29 mouse cellular contexts compared by ENCODE assay signal in the genomic region with DNA sequence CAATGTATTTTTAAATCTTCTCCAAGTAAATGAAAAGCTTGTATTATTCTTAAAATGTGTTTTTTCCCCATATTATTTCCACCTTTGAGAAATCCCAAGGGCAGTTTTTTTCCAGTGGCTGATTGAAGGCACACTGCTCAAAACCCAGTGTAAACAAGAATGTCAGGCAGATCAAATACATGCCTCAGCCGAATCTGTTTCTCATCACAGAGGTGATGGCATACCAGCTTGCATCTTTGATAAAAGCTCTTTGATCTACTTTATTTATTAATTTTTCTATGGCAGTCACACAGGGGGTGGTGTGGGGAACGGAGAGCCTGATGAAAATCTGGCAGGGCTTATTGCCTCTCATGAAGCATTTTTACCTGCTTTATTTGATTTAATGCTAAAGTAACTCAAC.
DNase-seq lines count a peak whose midpoint lies in the region; ATAC-seq lines count a peak whose summit lies in the region.
"Had no signal": no experiment of that assay in that cellular context is flagged by ENCODE, and none has a peak within 500 bp of the region (broad histone marks: within the 10 kb centered on the region; RNA-seq: fewer than 3 reads in every experiment).

No protein-coding gene starts in this region.

- no peaks in the 10 kb centered on the region for H3K9me3 ChIP-seq in midbrain, embryonic 11.5 days (ENCODE audit: control insufficient read depth, low read length)
- no peaks in the 10 kb centered on the region for H3K9me3 ChIP-seq in midbrain, embryonic 13.5 days
- H3K9me3 ChIP-seq in limb, embryonic 10.5 days (replicated peaks): no peaks in the 10 kb centered on the region
- no peaks in the 10 kb centered on the region for H3K9me3 ChIP-seq in intestine, embryonic 15.5 days
- H3K9me3 ChIP-seq: heart, embryonic 12.5 days; hindbrain, embryonic 15.5 days; limb, embryonic 13.5 days; liver, embryonic 12.5 days; megakaryocyte, embryonic 14.5 days had no signal

- ATAC-seq in midbrain, embryonic 11.5 days (ENCODE audit: low FRiP score): 0 out of 2 replicates have a peak, but pooled peaks have one; percentile 33
- ATAC-seq in midbrain, embryonic 13.5 days: no peak
- no peak for ATAC-seq in intestine, embryonic 15.5 days
- ATAC-seq: CD4-positive, CD25-positive, alpha-beta regulatory T cell, adult 4 months; intestine, postnatal 0 days; liver, embryonic 12.5 days; liver, postnatal 0 days; lung, postnatal 0 days had no signal

- H3K27me3 ChIP-seq in midbrain, embryonic 11.5 days (ENCODE audit: control insufficient read depth, insufficient read depth, low read length): no peaks in the 10 kb centered on the region
- no peaks in the 10 kb centered on the region for H3K27me3 ChIP-seq in midbrain, embryonic 13.5 days
- H3K27me3 ChIP-seq in limb, embryonic 10.5 days (ENCODE audit: low read depth, poor library complexity, severe bottlenecking): no peaks in the 10 kb centered on the region
- H3K27me3 ChIP-seq in intestine, embryonic 15.5 days (replicated peaks): no peaks in the 10 kb centered on the region
- H3K27me3 ChIP-seq: heart, embryonic 12.5 days; hindbrain, embryonic 15.5 days; limb, embryonic 13.5 days; liver, embryonic 12.5 days; megakaryocyte, embryonic 14.5 days had no signal

- H3K27ac ChIP-seq in midbrain, embryonic 11.5 days (ENCODE audit: low read depth, low read length): no peak overlapping the region
- H3K27ac ChIP-seq in midbrain, embryonic 13.5 days: no peak overlapping the region
- H3K27ac ChIP-seq in limb, embryonic 10.5 days: no peak overlapping the region
- H3K27ac ChIP-seq in intestine, embryonic 15.5 days: no peak overlapping the region
- H3K27ac ChIP-seq: hindbrain, embryonic 15.5 days; limb, embryonic 13.5 days; liver, embryonic 12.5 days had no signal

- H3K36me3 ChIP-seq in midbrain, embryonic 11.5 days (ENCODE audit: control insufficient read depth, insufficient read depth, low read length): no peaks in the 10 kb centered on the region
- no peaks in the 10 kb centered on the region for H3K36me3 ChIP-seq in midbrain, embryonic 13.5 days
- no peaks in the 10 kb centered on the region for H3K36me3 ChIP-seq in limb, embryonic 10.5 days
- H3K36me3 ChIP-seq in intestine, embryonic 15.5 days: no peaks in the 10 kb centered on the region
- H3K36me3 ChIP-seq: heart, embryonic 12.5 days; hindbrain, embryonic 15.5 days; limb, embryonic 13.5 days; liver, embryonic 12.5 days had no signal

- no peak overlapping the region for H3K4me2 ChIP-seq in midbrain, embryonic 11.5 days
- H3K4me2 ChIP-seq in midbrain, embryonic 13.5 days (replicated peaks): no peak overlapping the region
- no peak overlapping the region for H3K4me2 ChIP-seq in intestine, embryonic 15.5 days (replicated peaks)
- H3K4me2 ChIP-seq: heart, embryonic 12.5 days; hindbrain, embryonic 15.5 days; limb, embryonic 13.5 days; liver, embryonic 12.5 days had no signal

- DNase-seq in midbrain, embryonic 11.5 days (ENCODE audit: low spot score, missing footprints): peak; percentile 79
- DNase-seq in embryo, embryonic 10 days (ENCODE audit: low spot score): peak; percentile 46
- DNase-seq in embryo, embryonic 9.5 days (ENCODE audit: extremely low spot score): peak; percentile 3
- DNase-seq in limb, embryonic 10.5 days (ENCODE audit: low spot score): peak; percentile 34
- DNase-seq in frontal cortex, postnatal 36 days (ENCODE audit: low spot score in 2 of 2): no peak
- no peak for DNase-seq in left cerebral cortex, adult 11 months (ENCODE audit: low spot score)
- DNase-seq: adrenal gland, postnatal 25 days; cerebellum, adult 18-20 months; cerebellum, postnatal 10 days; gastrocnemius, postnatal 25 days; heart, adult 18-20 months; heart, postnatal 4 days; kidney, adult 9 months; kidney, postnatal 10 days; layer of hippocampus, adult 9-11 months; liver, postnatal 0 days; lung, postnatal 4 days; right cerebral cortex, adult 18-20 months had no signal

- no peak overlapping the region for H3K9ac ChIP-seq in midbrain, embryonic 11.5 days (ENCODE audit: low read length)
- no peak overlapping the region for H3K9ac ChIP-seq in midbrain, embryonic 13.5 days (replicated peaks)
- no peak overlapping the region for H3K9ac ChIP-seq in intestine, embryonic 15.5 days
- H3K9ac ChIP-seq: heart, embryonic 12.5 days; hindbrain, embryonic 15.5 days; limb, embryonic 13.5 days; liver, embryonic 12.5 days; liver, postnatal 0 days had no signal

- WGBS in midbrain, embryonic 11.5 days: 62% methylated on average over 2 of the region's 2 CpGs
- 45% methylated on average over 2 of the region's 2 CpGs for WGBS in midbrain, embryonic 13.5 days
- WGBS in limb, embryonic 10.5 days: 29% methylated on average over 2 of the region's 2 CpGs
- 35% methylated on average over 2 of the region's 2 CpGs for WGBS in intestine, embryonic 15.5 days

- H3K4me3 ChIP-seq in midbrain, embryonic 11.5 days (ENCODE audit: low read depth, low read length): no peak overlapping the region
- H3K4me3 ChIP-seq in midbrain, embryonic 13.5 days (replicated peaks): no peak overlapping the region
- H3K4me3 ChIP-seq in limb, embryonic 10.5 days: no peak overlapping the region
- H3K4me3 ChIP-seq in intestine, embryonic 15.5 days (replicated peaks): no peak overlapping the region
- H3K4me3 ChIP-seq: erythroblast, embryonic 14.5 days; heart, embryonic 12.5 days; hindbrain, embryonic 15.5 days; limb, embryonic 13.5 days; liver, embryonic 12.5 days; megakaryocyte, embryonic 14.5 days had no signal

- no peaks in the 10 kb centered on the region for H3K4me1 ChIP-seq in midbrain, embryonic 11.5 days (ENCODE audit: control insufficient read depth, insufficient read depth, low read length)
- H3K4me1 ChIP-seq in midbrain, embryonic 13.5 days (replicated peaks): peaks cover 6% of the 10 kb centered on the region
- H3K4me1 ChIP-seq in limb, embryonic 10.5 days: no peaks in the 10 kb centered on the region
- H3K4me1 ChIP-seq in intestine, embryonic 15.5 days (replicated peaks): no peaks in the 10 kb centered on the region
- H3K4me1 ChIP-seq: heart, embryonic 12.5 days; hindbrain, embryonic 15.5 days; limb, embryonic 13.5 days; liver, embryonic 12.5 days; megakaryocyte, embryonic 14.5 days had no signal

Comparison
In these comparisons a context has a peak if more than half of its experiments do, and no peak if none do; other contexts are left out.
1. DNase-seq: peak in midbrain, embryonic 11.5 days (single experiment), embryo, embryonic 10 days (single experiment), embryo, embryonic 9.5 days (single experiment) and limb, embryonic 10.5 days (single experiment); none in frontal cortex, postnatal 36 days (0 of 2) and left cerebral cortex, adult 11 months (single experiment).